Mouse (Mus musculus) liver, postnatal 0 days (tissue): ENCODE measurements at regions not wholly inside any gene's neighbourhood (a gene's known extent, or its start where the extent isn't known, plus 50 kb on each side); places are given as distances from the start of the nearest gene placed in this dataset.

ENCODE experiments used
- CTCF ChIP-seq: sonication (generic); IDR thresholded peaks from 2 replicates; pipeline ENCODE4 v1.5.1; 2016; ENCODE audit warnings: antibody characterized with exemption, low read depth
- EP300 ChIP-seq: IDR thresholded peaks from 2 replicates; pipeline ENCODE4 v1.6.1; 2016; ENCODE audit warnings: antibody characterized with exemption, low read depth, mild to moderate bottlenecking

DNA sequence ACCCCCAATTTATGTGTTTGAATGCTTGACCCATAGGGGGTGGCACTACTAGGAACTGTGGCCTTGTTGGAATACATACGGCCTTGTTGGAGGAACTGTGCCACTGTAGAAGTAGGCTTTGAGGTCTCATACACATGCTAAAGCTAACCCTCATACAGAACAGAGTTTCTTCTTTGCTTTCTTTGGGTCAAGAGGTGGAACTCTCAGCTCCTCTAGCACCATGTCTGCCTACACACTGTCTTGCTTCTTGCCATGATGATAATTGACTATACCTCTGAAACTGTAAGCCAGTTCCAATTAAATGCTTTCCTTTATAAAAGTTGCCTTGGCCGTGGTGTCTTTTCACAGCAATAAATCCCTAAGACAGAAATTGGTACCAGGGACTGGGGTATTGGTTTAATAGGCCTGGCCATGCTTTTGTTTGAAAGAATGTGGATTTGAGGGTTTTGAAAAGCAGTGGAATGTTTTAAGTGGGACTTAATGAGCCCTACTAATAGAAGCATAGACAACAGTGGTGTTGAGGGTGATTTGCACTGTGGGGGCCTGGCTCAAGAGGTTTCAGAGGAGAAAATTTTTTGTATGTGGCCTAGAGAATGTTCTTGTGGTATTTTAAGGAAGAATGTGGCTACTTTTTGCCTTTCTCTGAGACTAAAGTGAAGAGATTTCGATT is 468.7 kb upstream of the Fat1 start:
- TF ChIP-seq EP300: no peak
- TF ChIP-seq CTCF: no peak
